Mouse (Mus musculus) CD4-positive helper T cell, adult 2 months (primary cell): ENCODE measurements around the gene Haus4.

Experiments
- DNase-seq: peaks from one replicate; pipeline ENCODE4 v3.0.0-alpha.2; 2012; ENCODE audit warnings: low read depth, missing footprints, low spot score

Haus4 gene

GRCm38 (mm10) chr14:54496706-54497105, 57.7 kb downstream of the Haus4 start:
- no peak for DNase-seq

GRCm38 (mm10) chr14:54494234-54494633, 60.2 kb downstream of the Haus4 start:
- peak; percentile 83 for DNase-seq

- DNase-seq: no peak
Observed at GRCm38 (mm10) chr14:54493236-54493635, 61.2 kb downstream of the Haus4 start.

GRCm38 (mm10) chr14:54492345-54493131, 61.9 kb downstream of the Haus4 start:
- DNase-seq: peak; percentile 81
